Mouse (Mus musculus) hindbrain, postnatal 0 days (tissue): ENCODE measurements at regions not wholly inside any gene's neighbourhood (a gene's known extent, or its start where the extent isn't known, plus 50 kb on each side); places are given as distances from the start of the nearest gene placed in this dataset.

ENCODE experiments used
- ATAC-seq: fragments of 200-750 bp; cut with Nextera tagmentation; 2 replicates; pipeline ENCODE4 v1.8.0; 2017; ENCODE audit warnings: mild to moderate bottlenecking, moderate TSS enrichment, moderate library complexity
- DNase-seq: peaks from one replicate; pipeline ENCODE4 v3.0.0-alpha.2; 2015; ENCODE audit warnings: low spot score
- H3K27ac ChIP-seq: fragments of 300-500 bp; sonication (generic); 2 replicates; pipeline ENCODE4 v1.5.1; 2014; ENCODE audit warnings: mild to moderate bottlenecking
- H3K27me3 ChIP-seq: fragments of 300-500 bp; sonication (generic); 2 replicates; pipeline ENCODE4 v1.6.1; 2014; ENCODE audit warnings: low read length, mixed read lengths; ENCODE audit not compliant: insufficient read depth
- H3K36me3 ChIP-seq: fragments of 300-500 bp; sonication (generic); 2 replicates; pipeline ENCODE4 v1.6.1; 2014; ENCODE audit warnings: low read length, mixed read lengths; ENCODE audit not compliant: insufficient read depth
- H3K4me1 ChIP-seq: fragments of 300-500 bp; sonication (generic); 2 replicates; pipeline ENCODE4 v1.6.1; 2014; ENCODE audit warnings: antibody characterized with exemption, low read length, mixed read lengths; ENCODE audit not compliant: insufficient read depth
- H3K4me2 ChIP-seq: fragments of 300-500 bp; sonication (generic); 2 replicates; pipeline ENCODE4 v1.6.1; 2014; ENCODE audit warnings: low read depth, mild to moderate bottlenecking, low read length, moderate library complexity, mixed read lengths
- H3K4me3 ChIP-seq: fragments of 300-500 bp; sonication (generic); 2 replicates; pipeline ENCODE4 v1.5.1; 2014; ENCODE audit warnings: low read length
- H3K9ac ChIP-seq: fragments of 300-500 bp; sonication (generic); replicated peaks from 2 replicates; pipeline ENCODE4 v1.6.1; 2014; ENCODE audit warnings: mild to moderate bottlenecking, low read length, moderate library complexity, mixed read lengths
- H3K9me3 ChIP-seq: fragments of 300-500 bp; sonication (generic); 2 replicates; pipeline ENCODE4 v1.6.1; 2016; ENCODE audit warnings: low read length, mixed read lengths
- CTCF ChIP-seq: IDR thresholded peaks from 2 replicates; pipeline ENCODE4 v1.5.1; 2016; ENCODE audit warnings: antibody characterized with exemption, control low read depth, low read depth
- WGBS: fragments of 180-500 bp; shearing (Covaris S2); extraction: QIAGEN DNeasy Blood & Tissue Kit; methylation state at CpG from one replicate; pipeline ENCODE4 v1.1.7; 2014; 5-methylcytosine and 5-hydroxymethylcytosine counted together

DNA sequence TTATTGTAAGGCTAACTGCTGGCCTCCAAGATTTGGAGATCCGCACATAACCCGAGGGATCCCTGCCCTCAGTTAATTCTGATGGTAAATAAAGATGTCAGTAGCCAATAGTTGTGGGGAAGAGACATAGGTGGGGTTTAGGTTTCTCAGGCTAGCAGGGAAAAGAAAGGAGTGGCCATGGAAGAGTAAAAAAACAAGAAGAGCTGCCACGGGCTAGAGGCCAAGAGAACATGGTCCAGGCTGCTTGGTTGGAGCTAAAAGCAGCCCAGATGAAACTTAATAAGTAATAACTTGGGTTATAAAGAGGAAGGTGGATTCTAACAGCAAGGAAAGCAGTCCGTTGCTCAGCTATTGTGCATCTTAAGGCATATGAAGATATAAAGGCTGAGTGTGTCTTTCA is 155.6 kb downstream of the Arrdc3 start:
- no peak for TF ChIP-seq CTCF
- WGBS: 83% methylated on average over 4 of the region's 4 CpGs
- Histone ChIP-seq H3K4me2 (no peak overlapping the region), H3K9ac (no peak overlapping the region), H3K36me3 (no peaks in the 10 kb centered on the region), H3K27ac (no peak overlapping the region), H3K27me3 (no peaks in the 10 kb centered on the region), H3K4me1 (no peaks in the 10 kb centered on the region), H3K9me3 (no peaks in the 10 kb centered on the region), H3K4me3 (no peak overlapping the region)
- ATAC-seq (no peak), DNase-seq (no peak)

DNA sequence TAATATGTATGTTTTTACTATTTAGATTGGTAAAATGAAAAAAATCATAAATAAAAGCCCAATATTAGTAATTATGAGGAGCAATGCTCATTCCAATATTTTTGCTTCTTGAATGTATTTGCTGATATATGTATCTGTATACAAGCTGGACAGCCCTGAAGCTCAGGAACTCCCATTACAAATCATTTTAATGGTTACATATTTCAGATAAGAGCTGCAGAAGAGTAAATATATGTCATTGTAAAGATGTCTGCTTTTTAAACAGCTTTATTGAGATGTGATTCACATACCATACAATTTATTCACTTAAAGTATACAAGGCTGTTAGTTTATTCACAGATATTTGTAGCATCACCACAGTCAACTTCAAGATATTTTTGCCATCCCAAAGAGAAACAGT is 157.3 kb downstream of the Arrdc3 start:
- Histone ChIP-seq H3K4me1 (no peaks in the 10 kb centered on the region), H3K9me3 (no peaks in the 10 kb centered on the region), H3K27me3 (no peaks in the 10 kb centered on the region), H3K4me3 (no peak overlapping the region), H3K9ac (no peak overlapping the region), H3K27ac (no peak overlapping the region), H3K36me3 (no peaks in the 10 kb centered on the region), H3K4me2 (no peak overlapping the region)
- no peak for ATAC-seq
- no peak for TF ChIP-seq CTCF
- DNase-seq: no peak

DNA sequence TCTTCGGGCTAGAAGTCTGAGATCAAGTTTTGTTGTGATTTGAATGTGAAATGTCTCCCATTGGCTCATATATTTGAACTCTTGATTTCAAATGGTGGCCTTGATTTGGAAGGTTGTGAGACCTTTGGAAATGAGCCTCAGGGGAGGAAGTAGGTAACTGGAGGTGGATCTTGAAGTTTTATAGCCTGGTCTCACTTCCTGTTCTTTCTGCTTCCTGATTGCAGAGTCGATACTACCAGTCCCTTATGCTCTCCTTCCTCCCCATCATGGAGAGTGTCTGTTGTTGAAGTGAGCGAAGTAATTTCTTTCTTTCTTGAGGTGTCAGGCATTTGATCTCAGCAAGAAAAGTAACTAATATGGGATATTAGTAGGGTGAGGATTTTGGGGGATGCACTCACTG is 158.5 kb downstream of the Arrdc3 start:
- no peak for TF ChIP-seq CTCF
- no peak for ATAC-seq
- WGBS: 71% methylated on average over 3 of the region's 3 CpGs
- Histone ChIP-seq H3K36me3 (no peaks in the 10 kb centered on the region), H3K27me3 (no peaks in the 10 kb centered on the region), H3K4me2 (no peak overlapping the region), H3K4me1 (no peaks in the 10 kb centered on the region), H3K9ac (no peak overlapping the region), H3K4me3 (no peak overlapping the region), H3K27ac (no peak overlapping the region), H3K9me3 (no peaks in the 10 kb centered on the region)
- DNase-seq: no peak
